ENCODE assay signal across 27 mouse cellular contexts in genomic region chr4:148098666-148099065, GRCm38 (mm10). TPM values are rescaled to one million over a fixed set of nuclear protein-coding genes. Genes with fewer than 3 reads are reported as not detected.
"Had no signal": no experiment of that assay in that cellular context is flagged by ENCODE, and none has a peak within 500 bp of the region (broad histone marks: within the 10 kb centered on the region; RNA-seq: fewer than 3 reads in every experiment).

No protein-coding gene starts in this region.

- H3K27ac ChIP-seq: gastrocnemius, adult 2 months; heart, adult 2 months; heart, embryonic 13.5 days; heart, embryonic 15.5 days; hindbrain, embryonic 10.5 days; intestine, embryonic 15.5 days; layer of hippocampus, adult 2 months; left cerebral cortex, adult 2 months; limb, embryonic 10.5 days; limb, embryonic 12.5 days; liver, embryonic 13.5 days; liver, embryonic 15.5 days had no signal

- H3K4me2 ChIP-seq: heart, embryonic 11.5 days; heart, embryonic 13.5 days; heart, embryonic 15.5 days; hindbrain, embryonic 14.5 days; intestine, embryonic 15.5 days; limb, embryonic 12.5 days; liver, embryonic 11.5 days; liver, embryonic 13.5 days; liver, embryonic 15.5 days had no signal

- DNase-seq: gastrocnemius, adult 2 months; gastrocnemius, postnatal 10 days; gastrocnemius, postnatal 25 days; heart, adult 2 months; heart, postnatal 4 days; kidney, adult 18-20 months; kidney, adult 8-10 months; kidney, postnatal 10 days; kidney, postnatal 25 days; kidney, postnatal 4 days; liver; liver, embryonic 13.5 days had no signal

- H3K9ac ChIP-seq: heart, embryonic 13.5 days; heart, embryonic 15.5 days; hindbrain, embryonic 14.5 days; intestine, embryonic 15.5 days; limb, embryonic 12.5 days; liver, embryonic 13.5 days; liver, embryonic 15.5 days had no signal

- H3K27me3 ChIP-seq: heart, embryonic 15.5 days; intestine, embryonic 15.5 days; liver, embryonic 13.5 days; liver, embryonic 15.5 days had no signal

- H3K9me3 ChIP-seq: heart, embryonic 13.5 days; heart, embryonic 15.5 days; hindbrain, embryonic 10.5 days; intestine, embryonic 15.5 days; limb, embryonic 10.5 days; limb, embryonic 12.5 days; liver, embryonic 13.5 days; liver, embryonic 15.5 days had no signal

- ATAC-seq: hindbrain, embryonic 16.5 days; inflammation-experienced regulatory T-cells, adult 6 months; intestine, embryonic 15.5 days; intestine, postnatal 0 days had no signal

- H3K4me1 ChIP-seq: liver, embryonic 15.5 days had no signal

- H3K4me3 ChIP-seq: gastrocnemius, adult 2 months; heart, adult 2 months; heart, embryonic 13.5 days; heart, embryonic 15.5 days; hindbrain, embryonic 10.5 days; intestine, embryonic 15.5 days; layer of hippocampus, adult 2 months; left cerebral cortex, adult 2 months; limb, embryonic 10.5 days; limb, embryonic 12.5 days; liver, embryonic 13.5 days; liver, embryonic 15.5 days had no signal

- H3K36me3 ChIP-seq: heart, embryonic 13.5 days; heart, embryonic 15.5 days; intestine, embryonic 15.5 days; limb, embryonic 10.5 days; limb, embryonic 12.5 days; liver, embryonic 13.5 days; liver, embryonic 15.5 days had no signal

RNA-seq across cellular contexts. Expression of gene Draxin, which starts 31.8 kb away (rescaled TPM):
- total RNA-seq: gastrocnemius, postnatal 25 days; heart, postnatal 4 days had no signal
- polyA plus RNA-seq: heart, embryonic 15.5 days; inflammation-experienced regulatory T-cells, adult 6 months had no signal
